Mouse (Mus musculus): ENCODE results near the gene Rmdn2. TPM values are rescaled to one million over a fixed set of nuclear protein-coding genes. Genes with fewer than 3 reads are reported as not detected.

Rmdn2 gene
- polyA plus RNA-seq, 1 experiment from 2014 or later: 4.7 TPM

DNA sequence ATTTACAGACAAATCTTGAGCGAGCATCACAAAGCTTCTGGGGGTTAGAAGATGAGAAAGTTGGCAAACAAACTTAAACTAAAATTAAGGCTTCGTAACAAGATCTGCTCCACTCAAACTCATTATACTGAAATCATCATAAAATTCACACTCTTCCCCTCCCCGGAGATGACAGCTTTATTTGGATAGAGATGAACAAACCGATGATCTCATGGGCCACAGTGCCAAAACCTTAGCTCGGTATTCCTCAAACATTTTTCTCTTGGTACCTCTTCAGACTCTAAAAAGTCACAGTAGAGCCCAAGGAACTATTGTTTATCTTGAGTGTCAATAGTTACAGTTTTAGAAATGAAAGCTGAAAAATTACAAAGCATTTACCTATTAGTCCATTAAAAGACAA lies 115.0 kb downstream of the Rmdn2 start:
- no peak overlapping the region for H3K4me2 ChIP-seq
- H3K4me3 ChIP-seq (replicated peaks): no peak overlapping the region
- H3K4me1 ChIP-seq (replicated peaks): no peaks in the 10 kb centered on the region
- H3K9me3 ChIP-seq (replicated peaks): no peaks in the 10 kb centered on the region
- ATAC-seq (ENCODE audit: low read depth) (no peak), DNase-seq (no peak)
- H3K9ac ChIP-seq: no peak overlapping the region
- H3K27ac ChIP-seq: no peak overlapping the region
- WGBS (ENCODE audit: insufficient replicate concordance): 59% methylated on average over 5 of the region's 5 CpGs
- H3K27me3 ChIP-seq: peaks cover 12% of the 10 kb centered on the region; the same call in 1 of the 2 replicates
- no peaks in the 10 kb centered on the region for H3K36me3 ChIP-seq

GRCm38 (mm10) chr17:79728053-79728584 lies 116.5 kb downstream of the Rmdn2 start:
- no peak overlapping the region for H3K9ac ChIP-seq
- ATAC-seq (ENCODE audit: low read depth): no peak
- no peak overlapping the region for H3K4me2 ChIP-seq
- H3K4me1 ChIP-seq (replicated peaks): no peaks in the 10 kb centered on the region
- peaks cover 14% of the 10 kb centered on the region; the same call in 1 of the 2 replicates for H3K27me3 ChIP-seq
- 32% methylated on average over 14 of the region's 14 CpGs for WGBS (ENCODE audit: insufficient replicate concordance)
- no peak overlapping the region for H3K27ac ChIP-seq
- no peaks in the 10 kb centered on the region for H3K36me3 ChIP-seq
- DNase-seq: no peak
- no peaks in the 10 kb centered on the region for H3K9me3 ChIP-seq (replicated peaks)
- no peak overlapping the region for H3K4me3 ChIP-seq (replicated peaks)

- H3K27me3 ChIP-seq: peaks cover 14% of the 10 kb centered on the region; the same call in 1 of the 2 replicates
- H3K36me3 ChIP-seq: no peaks in the 10 kb centered on the region
- DNase-seq (no peak), ATAC-seq (ENCODE audit: low read depth) (no peak)
- WGBS (ENCODE audit: insufficient replicate concordance): 42% methylated on average over 16 of the region's 16 CpGs
- H3K9me3 ChIP-seq (replicated peaks): no peaks in the 10 kb centered on the region
- no peak overlapping the region for H3K4me3 ChIP-seq (replicated peaks)
- H3K4me1 ChIP-seq (replicated peaks): no peaks in the 10 kb centered on the region
- no peak overlapping the region for H3K4me2 ChIP-seq
- no peak overlapping the region for H3K27ac ChIP-seq
- H3K9ac ChIP-seq: no peak overlapping the region
Measured at GRCm38 (mm10) chr17:79728585-79729503, 117.2 kb downstream of the Rmdn2 start.

DNA sequence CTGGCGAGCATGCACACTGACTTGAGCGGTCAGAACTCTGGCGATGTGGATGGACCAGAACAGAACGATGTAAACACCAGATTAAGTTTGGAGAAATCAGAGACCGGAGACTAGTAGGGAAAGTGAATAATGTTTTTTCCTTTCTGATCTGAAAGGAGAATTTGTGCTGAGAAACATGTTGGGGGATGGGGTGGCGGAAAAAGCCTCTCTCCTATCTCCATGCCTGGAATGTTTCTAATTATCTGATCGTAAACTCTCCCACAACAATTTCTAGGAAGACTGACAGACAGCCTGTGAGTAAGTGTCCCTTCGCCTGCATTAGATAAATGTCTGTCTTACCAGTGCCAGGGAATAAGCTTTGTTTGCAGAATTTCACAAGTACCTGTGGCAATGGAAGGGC lies 119.3 kb downstream of the Rmdn2 start:
- no peak overlapping the region for H3K4me2 ChIP-seq
- H3K4me1 ChIP-seq (replicated peaks): no peaks in the 10 kb centered on the region
- ATAC-seq (ENCODE audit: low read depth) (no peak), DNase-seq (no peak)
- H3K4me3 ChIP-seq (replicated peaks): no peak overlapping the region
- no peak overlapping the region for H3K9ac ChIP-seq
- no peaks in the 10 kb centered on the region for H3K36me3 ChIP-seq
- WGBS (ENCODE audit: insufficient replicate concordance): 58% methylated on average over 8 of the region's 8 CpGs
- no peaks in the 10 kb centered on the region for H3K9me3 ChIP-seq (replicated peaks)
- peaks cover 14% of the 10 kb centered on the region; the same call in 1 of the 2 replicates for H3K27me3 ChIP-seq
- H3K27ac ChIP-seq: no peak overlapping the region

- no peak overlapping the region for H3K27ac ChIP-seq
- 51% methylated on average over 4 of the region's 4 CpGs for WGBS (ENCODE audit: insufficient replicate concordance)
- H3K9me3 ChIP-seq (replicated peaks): no peaks in the 10 kb centered on the region
- H3K9ac ChIP-seq: no peak overlapping the region
- H3K4me3 ChIP-seq (replicated peaks): no peak overlapping the region
- H3K4me2 ChIP-seq: no peak overlapping the region
- ATAC-seq (ENCODE audit: low read depth) (no peak), DNase-seq (no peak)
- H3K27me3 ChIP-seq: peaks cover 12% of the 10 kb centered on the region; the same call in 1 of the 2 replicates
- no peaks in the 10 kb centered on the region for H3K36me3 ChIP-seq
- no peaks in the 10 kb centered on the region for H3K4me1 ChIP-seq (replicated peaks)
Measured at GRCm38 (mm10) chr17:79733039-79733438, 121.4 kb downstream of the Rmdn2 start.

GRCm38 (mm10) chr17:79737598-79737997 lies 125.9 kb downstream of the Rmdn2 start:
- DNase-seq (no peak), ATAC-seq (ENCODE audit: low read depth) (no peak)
- no peak overlapping the region for H3K27ac ChIP-seq
- H3K4me2 ChIP-seq: no peak overlapping the region
- 59% methylated on average over 3 of the region's 3 CpGs for WGBS (ENCODE audit: insufficient replicate concordance)
- H3K4me1 ChIP-seq (replicated peaks): no peaks in the 10 kb centered on the region
- no peaks in the 10 kb centered on the region for H3K36me3 ChIP-seq
- no peaks in the 10 kb centered on the region for H3K9me3 ChIP-seq (replicated peaks)
- peaks cover 3% of the 10 kb centered on the region; the same call in 1 of the 2 replicates for H3K27me3 ChIP-seq
- no peak overlapping the region for H3K9ac ChIP-seq
- H3K4me3 ChIP-seq (replicated peaks): no peak overlapping the region

GRCm38 (mm10) chr17:79738847-79739498 lies 127.3 kb downstream of the Rmdn2 start:
- no peak overlapping the region for H3K27ac ChIP-seq
- H3K4me3 ChIP-seq (replicated peaks): no peak overlapping the region
- WGBS (ENCODE audit: insufficient replicate concordance): 48% methylated on average over 5 of the region's 5 CpGs
- H3K9ac ChIP-seq: no peak overlapping the region
- no peaks in the 10 kb centered on the region for H3K4me1 ChIP-seq (replicated peaks)
- H3K36me3 ChIP-seq: no peaks in the 10 kb centered on the region
- DNase-seq (no peak), ATAC-seq (ENCODE audit: low read depth) (no peak)
- H3K4me2 ChIP-seq: no peak overlapping the region
- no peaks in the 10 kb centered on the region for H3K27me3 ChIP-seq
- H3K9me3 ChIP-seq (replicated peaks): no peaks in the 10 kb centered on the region

- ATAC-seq (ENCODE audit: low read depth) (no peak), DNase-seq (no peak)
- Histone ChIP-seq H3K27me3 (no peaks in the 10 kb centered on the region), H3K4me2 (no peak overlapping the region), H3K4me1 (replicated peaks) (0 out of 2 replicates have a peak, but pooled peaks cover 2% of the 10 kb centered on the region), H3K4me3 (replicated peaks) (no peak overlapping the region), H3K27ac (no peak overlapping the region), H3K36me3 (no peaks in the 10 kb centered on the region), H3K9me3 (replicated peaks) (no peaks in the 10 kb centered on the region), H3K9ac (no peak overlapping the region)
- WGBS (ENCODE audit: insufficient replicate concordance): 68% methylated on average over 5 of the region's 5 CpGs
Measured at GRCm38 (mm10) chr17:79742635-79743034, 131.0 kb downstream of the Rmdn2 start.

Other genes starting within 250 kb of the Rmdn2 start
- gene Cyp1b1, start 103.2 kb downstream of the Rmdn2 start, polyA plus RNA-seq (2015; fragmentation: Nextera tagmentation; extraction: Ambion mirVana): 0.63 and 0.71 TPM in 2 replicates

Measured in liver, embryonic 13.5 days (tissue).